Mouse (Mus musculus) erythroblast, embryonic 14.5 days (primary cell): ENCODE data around the gene Ttll9.

Source experiments
- GATA1 ChIP-seq: IDR thresholded peaks from 2 replicates; pipeline ENCODE4 v1.6.1; 2012; ENCODE audit warnings: low read length, inconsistent platforms, mixed read lengths
- TAL1 ChIP-seq: IDR thresholded peaks from 3 replicates; pipeline ENCODE4 v1.6.1; 2012; ENCODE audit warnings: low read length, inconsistent platforms, mixed read lengths

DNA sequence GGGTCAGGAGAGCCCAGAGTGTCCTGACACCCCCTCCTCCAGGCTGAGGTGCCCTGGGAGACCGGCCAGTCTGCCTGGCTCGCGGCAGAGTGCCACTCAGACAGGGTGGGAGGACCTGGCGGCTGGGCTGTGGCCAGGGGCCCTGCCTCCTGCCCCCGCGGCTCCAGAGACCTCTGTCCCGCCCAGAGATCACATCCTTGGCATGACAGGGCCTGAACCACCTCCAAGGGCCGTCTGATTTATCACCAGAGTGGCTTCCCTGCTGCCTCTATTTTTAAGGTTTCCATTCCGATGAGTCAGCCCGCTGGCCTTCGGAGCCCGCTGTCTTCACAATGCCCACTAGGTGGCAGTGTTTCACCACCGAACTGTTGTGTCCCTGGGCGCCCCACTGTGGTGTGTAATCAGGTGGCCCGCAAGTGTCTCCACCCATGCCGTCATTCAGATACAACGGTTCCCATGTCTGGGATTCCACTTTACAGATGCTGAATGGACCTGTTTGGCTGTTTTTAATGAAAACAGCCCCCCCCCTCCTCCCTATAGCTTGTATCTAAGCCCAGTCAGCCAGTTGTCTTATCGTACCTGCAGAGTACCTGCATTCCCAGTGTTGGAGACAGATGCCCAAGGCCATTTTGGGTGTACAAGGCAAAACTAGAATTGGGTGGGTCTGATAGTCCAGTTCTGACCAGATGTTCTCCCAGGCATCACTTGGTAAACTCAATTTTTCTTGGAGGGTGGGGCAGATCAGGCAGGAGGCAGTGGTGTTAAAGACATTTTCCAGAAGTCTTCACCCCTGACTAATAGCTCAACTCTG, 47.8 kb upstream of the Ttll9 start:
- no peak for TF ChIP-seq GATA1
- TF ChIP-seq TAL1, result no peak
